Mouse (Mus musculus): ENCODE results near the gene Atxn1. TPM values are rescaled to one million over a fixed set of nuclear protein-coding genes. Genes with fewer than 3 reads are reported as not detected.

Atxn1 gene
- polyA plus RNA-seq, 1 experiment = 3.2 TPM

- Histone ChIP-seq H3K27me3 (replicated peaks) (no peaks in the 10 kb centered on the region), H3K4me3 (replicated peaks) (no peak overlapping the region), H3K4me1 (peaks cover 61% of the 10 kb centered on the region), H3K36me3 (replicated peaks; ENCODE audit: low read length) (peaks cover 28% of the 10 kb centered on the region), H3K9me3 (no peaks in the 10 kb centered on the region)
- TF ChIP-seq GATA1 (IDR thresholded peaks at IDR 0.05; ENCODE audit: borderline replicate concordance, low read length) = no peak
- TF ChIP-seq FLI1 (IDR thresholded peaks at IDR 0.05; ENCODE audit: low read length) = no peak
Observed at GRCm38 (mm10) chr13:45859081-45859709, 105.6 kb downstream of the Atxn1 start.

GRCm38 (mm10) chr13:45857416-45857815, 107.4 kb downstream of the Atxn1 start:
- Histone ChIP-seq H3K36me3 (replicated peaks; ENCODE audit: low read length) (peaks cover 27% of the 10 kb centered on the region), H3K4me1 (peaks cover 52% of the 10 kb centered on the region), H3K9me3 (no peaks in the 10 kb centered on the region), H3K27me3 (replicated peaks) (no peaks in the 10 kb centered on the region), H3K4me3 (replicated peaks) (no peak overlapping the region)
- no peak for TF ChIP-seq GATA1 (IDR thresholded peaks at IDR 0.05; ENCODE audit: borderline replicate concordance, low read length)
- TF ChIP-seq FLI1 (IDR thresholded peaks at IDR 0.05; ENCODE audit: low read length) = no peak

GRCm38 (mm10) chr13:45854531-45854930, 110.3 kb downstream of the Atxn1 start:
- Histone ChIP-seq H3K36me3 (replicated peaks; ENCODE audit: low read length) (peaks cover 38% of the 10 kb centered on the region), H3K4me3 (replicated peaks) (no peak overlapping the region), H3K9me3 (no peaks in the 10 kb centered on the region), H3K4me1 (peaks cover 65% of the 10 kb centered on the region), H3K27me3 (replicated peaks) (no peaks in the 10 kb centered on the region)
- TF ChIP-seq FLI1 (IDR thresholded peaks at IDR 0.05; ENCODE audit: low read length) = no peak
- TF ChIP-seq GATA1 (IDR thresholded peaks at IDR 0.05; ENCODE audit: borderline replicate concordance, low read length) = no peak

- peaks cover 36% of the 10 kb centered on the region for H3K36me3 ChIP-seq (replicated peaks; ENCODE audit: low read length)
- peaks cover 64% of the 10 kb centered on the region for H3K4me1 ChIP-seq
- TF ChIP-seq GATA1 (IDR thresholded peaks at IDR 0.05; ENCODE audit: borderline replicate concordance, low read length) = no peak
- no peak for TF ChIP-seq FLI1 (IDR thresholded peaks at IDR 0.05; ENCODE audit: low read length)
- H3K4me3 ChIP-seq (replicated peaks) = no peak overlapping the region
- no peaks in the 10 kb centered on the region for H3K9me3 ChIP-seq
- no peaks in the 10 kb centered on the region for H3K27me3 ChIP-seq (replicated peaks)
Observed at GRCm38 (mm10) chr13:45853691-45854090, 111.1 kb downstream of the Atxn1 start.

- Histone ChIP-seq H3K9me3 (no peaks in the 10 kb centered on the region), H3K36me3 (replicated peaks; ENCODE audit: low read length) (peaks cover 45% of the 10 kb centered on the region), H3K27me3 (replicated peaks) (no peaks in the 10 kb centered on the region), H3K4me3 (replicated peaks) (no peak overlapping the region), H3K4me1 (peaks cover 59% of the 10 kb centered on the region)
- TF ChIP-seq GATA1 (IDR thresholded peaks at IDR 0.05; ENCODE audit: borderline replicate concordance, low read length) (no peak), FLI1 (IDR thresholded peaks at IDR 0.05; ENCODE audit: low read length) (no peak)
Observed at GRCm38 (mm10) chr13:45852288-45852687, 112.5 kb downstream of the Atxn1 start.

- Histone ChIP-seq H3K4me1 (peaks cover 59% of the 10 kb centered on the region), H3K27me3 (replicated peaks) (no peaks in the 10 kb centered on the region), H3K9me3 (no peaks in the 10 kb centered on the region), H3K36me3 (replicated peaks; ENCODE audit: low read length) (peaks cover 45% of the 10 kb centered on the region), H3K4me3 (replicated peaks) (no peak overlapping the region)
- no peak for TF ChIP-seq GATA1 (IDR thresholded peaks at IDR 0.05; ENCODE audit: borderline replicate concordance, low read length)
- TF ChIP-seq FLI1 (IDR thresholded peaks at IDR 0.05; ENCODE audit: low read length) = no peak
Observed at GRCm38 (mm10) chr13:45851746-45852145, 113.1 kb downstream of the Atxn1 start.

GRCm38 (mm10) chr13:45851156-45851555, 113.7 kb downstream of the Atxn1 start:
- H3K9me3 ChIP-seq = no peaks in the 10 kb centered on the region
- H3K36me3 ChIP-seq (replicated peaks; ENCODE audit: low read length) = peaks cover 50% of the 10 kb centered on the region
- H3K27me3 ChIP-seq (replicated peaks) = no peaks in the 10 kb centered on the region
- TF ChIP-seq FLI1 (IDR thresholded peaks at IDR 0.05; ENCODE audit: low read length) (no peak), GATA1 (IDR thresholded peaks at IDR 0.05; ENCODE audit: borderline replicate concordance, low read length) (no peak)
- H3K4me3 ChIP-seq (replicated peaks) = no peak overlapping the region
- peaks cover 59% of the 10 kb centered on the region for H3K4me1 ChIP-seq

- Histone ChIP-seq H3K4me1 (peaks cover 59% of the 10 kb centered on the region), H3K27me3 (replicated peaks) (no peaks in the 10 kb centered on the region), H3K36me3 (replicated peaks; ENCODE audit: low read length) (peaks cover 55% of the 10 kb centered on the region), H3K9me3 (no peaks in the 10 kb centered on the region), H3K4me3 (replicated peaks) (no peak overlapping the region)
- TF ChIP-seq FLI1 (IDR thresholded peaks at IDR 0.05; ENCODE audit: low read length) (no peak), GATA1 (IDR thresholded peaks at IDR 0.05; ENCODE audit: borderline replicate concordance, low read length) (no peak)
Observed at GRCm38 (mm10) chr13:45850181-45850974, 114.4 kb downstream of the Atxn1 start.

- H3K36me3 ChIP-seq (replicated peaks; ENCODE audit: low read length) = peaks cover 61% of the 10 kb centered on the region
- H3K27me3 ChIP-seq (replicated peaks) = no peaks in the 10 kb centered on the region
- no peak for TF ChIP-seq FLI1 (IDR thresholded peaks at IDR 0.05; ENCODE audit: low read length)
- no peak for TF ChIP-seq GATA1 (IDR thresholded peaks at IDR 0.05; ENCODE audit: borderline replicate concordance, low read length)
- no peaks in the 10 kb centered on the region for H3K9me3 ChIP-seq
- no peak overlapping the region for H3K4me3 ChIP-seq (replicated peaks)
- H3K4me1 ChIP-seq = peaks cover 54% of the 10 kb centered on the region
Observed at GRCm38 (mm10) chr13:45849145-45850023, 115.4 kb downstream of the Atxn1 start.
